Mouse (Mus musculus) lung, adult 2 months (tissue): ENCODE measurements around the gene Atp8a2.

Experiments
- CTCF ChIP-seq: fragments of 200-500 bp; IDR thresholded peaks from 2 replicates; pipeline ENCODE4 v1.5.1; 2011; ENCODE audit warnings: mild to moderate bottlenecking, low read length, control low read depth; ENCODE audit not compliant: insufficient read depth
- POLR2A ChIP-seq: fragments of 200-500 bp; IDR thresholded peaks from 2 replicates; pipeline ENCODE4 v1.6.1; 2011; ENCODE audit warnings: low read depth, mild to moderate bottlenecking, control low read depth, low read length, borderline replicate concordance; ENCODE audit errors: extremely low read depth

- no peak for TF ChIP-seq POLR2A
- no peak for TF ChIP-seq CTCF
Measured at GRCm38 (mm10) chr14:59691402-59691801, 505.6 kb downstream of the Atp8a2 start.
